Mouse (Mus musculus) CD4-positive, CD25-positive, alpha-beta regulatory T cell (primary cell): ENCODE measurements around the gene Fbrs. TPM values are rescaled to one million over a fixed set of nuclear protein-coding genes. Genes with fewer than 3 reads are reported as not detected.

Experiments used
- polyA plus RNA-seq: library from polyadenylated mRNA; unstranded; fragments of 100-300 nt; shearing (Covaris generic); gene quantifications from one replicate; pipeline ENCODE4 v1.2.1, GENCODE M21; 2017

The Fbrs gene
- 17.4 TPM for polyA plus RNA-seq

GRCm38 (mm10) chr7:127478635-127479317 lies at the start of gene Fbrs:
Fbrs (plus strand) TSS chr7:127479199.

GRCm38 (mm10) chr7:127448521-127449300 lies 30.3 kb upstream of the Fbrs start, which contains the start of gene Zfp689:
Zfp689 (minus strand) TSS chr7:127449158.

GRCm38 (mm10) chr7:127459311-127459710 lies 19.7 kb upstream of the Fbrs start, which contains the start of gene Prr14:
Prr14 (plus strand) TSS chr7:127459611.

GRCm38 (mm10) chr7:127511808-127512230 lies 32.8 kb downstream of the Fbrs start, which contains the start of gene Srcap:
Srcap (plus strand) TSS chr7:127511983.

GRCm38 (mm10) chr7:127519284-127519683 lies 40.3 kb downstream of the Fbrs start, which contains the start of gene Gm42715:
Gm42715 (plus strand) TSS chr7:127519584.

Other genes starting within 250 kb of the Fbrs start
- 26.6 TPM for gene Zfp553, start 246.1 kb upstream of the Fbrs start, polyA plus RNA-seq
- 541 TPM for gene Sept1, start 246.1 kb upstream of the Fbrs start, polyA plus RNA-seq
- gene Zfp771, start 234.9 kb upstream of the Fbrs start, polyA plus RNA-seq = 14.6 TPM
- gene Dctpp1, start 218.5 kb upstream of the Fbrs start, polyA plus RNA-seq = 38.6 TPM
- 43.1 TPM for gene Sephs2, start 205.1 kb upstream of the Fbrs start, polyA plus RNA-seq
- 276 TPM for gene Itgal, start 182.9 kb upstream of the Fbrs start, polyA plus RNA-seq
- gene Zfp768, start 133.6 kb upstream of the Fbrs start, polyA plus RNA-seq = 0.32 TPM
- gene Zfp747, start 103.1 kb upstream of the Fbrs start, polyA plus RNA-seq = 16.9 TPM
- 7.8 TPM for gene 9130019O22Rik, start 92.0 kb upstream of the Fbrs start, polyA plus RNA-seq
- gene E430018J23Rik, start 85.6 kb upstream of the Fbrs start, polyA plus RNA-seq = 7.1 TPM
- gene Zfp764, start 72.4 kb upstream of the Fbrs start, polyA plus RNA-seq = 13.6 TPM
- 49.9 TPM for gene Zfp688, start 57.1 kb upstream of the Fbrs start, polyA plus RNA-seq
- gene Zfp689, start 30.0 kb upstream of the Fbrs start, polyA plus RNA-seq = 10.2 TPM
- 135 TPM for gene Prr14, start 19.6 kb upstream of the Fbrs start, polyA plus RNA-seq
- gene Srcap, start 32.8 kb downstream of the Fbrs start, polyA plus RNA-seq = 72.1 TPM
- 6.4 TPM for gene Gm42715, start 40.4 kb downstream of the Fbrs start, polyA plus RNA-seq
- 15.0 TPM for gene Tmem265, start 82.2 kb downstream of the Fbrs start, polyA plus RNA-seq
- gene Phkg2, start 94.1 kb downstream of the Fbrs start, polyA plus RNA-seq = 114 TPM
- 0.42 TPM for gene Ccdc189, start 109.4 kb downstream of the Fbrs start, polyA plus RNA-seq
- 129 TPM for gene Rnf40, start 109.6 kb downstream of the Fbrs start, polyA plus RNA-seq
- gene Zfp629, start 136.6 kb downstream of the Fbrs start, polyA plus RNA-seq = 1.0 TPM
- 74.6 TPM for gene Bcl7c, start 229.7 kb downstream of the Fbrs start, polyA plus RNA-seq
- gene Ctf1, start 233.5 kb downstream of the Fbrs start, polyA plus RNA-seq = not detected